Mouse (Mus musculus) erythroblast, embryonic 14.5 days (primary cell): ENCODE data around the gene Cpm.

Experiments used
- GATA1 ChIP-seq: IDR thresholded peaks from 2 replicates; pipeline ENCODE4 v1.6.1; 2012; ENCODE audit warnings: low read length, inconsistent platforms, mixed read lengths
- TAL1 ChIP-seq: IDR thresholded peaks from 3 replicates; pipeline ENCODE4 v1.6.1; 2012; ENCODE audit warnings: low read length, inconsistent platforms, mixed read lengths

DNA sequence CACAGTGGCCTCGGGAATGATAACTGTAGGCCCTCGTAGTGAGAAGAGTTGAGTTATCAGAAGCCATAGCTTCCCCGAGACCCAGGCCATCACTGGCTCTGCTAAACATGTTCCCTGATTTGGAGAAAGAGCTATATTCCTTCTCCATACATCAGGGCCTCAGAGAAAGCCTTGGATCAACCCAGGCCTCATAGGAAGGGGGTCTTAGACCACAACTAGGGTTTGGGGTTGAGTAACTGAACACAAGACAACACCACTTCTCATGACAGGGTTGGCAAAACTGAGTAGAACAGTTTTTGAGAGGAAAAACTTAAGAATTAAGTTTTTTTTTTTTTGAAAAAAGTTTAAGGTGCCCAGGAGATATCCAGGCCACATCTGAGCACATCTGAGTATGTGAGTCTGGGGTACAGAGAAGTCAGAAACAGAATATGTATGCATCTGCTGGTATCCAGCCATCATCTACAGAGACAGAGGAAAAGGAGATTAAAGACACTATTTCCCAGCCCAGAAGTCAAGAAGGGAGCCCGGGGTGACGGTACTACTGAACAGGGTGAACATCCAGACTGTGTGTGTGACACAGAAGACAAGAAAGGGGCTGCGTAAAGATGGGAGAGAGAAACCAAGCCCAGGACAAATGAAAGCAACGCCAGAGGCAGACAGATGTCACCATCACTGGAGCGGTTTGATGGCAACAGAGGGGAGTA is 26.0 kb upstream of the Cpm start:
- TF ChIP-seq GATA1, result no peak
- no peak for TF ChIP-seq TAL1
